Mouse (Mus musculus) megakaryocyte, adult 5-6 weeks (primary cell): ENCODE data around the gene Guca2b. TPM values are rescaled to one million over a fixed set of nuclear protein-coding genes. Genes with fewer than 3 reads are reported as not detected.

ENCODE experiments used
- ATAC-seq: 2 replicates; pipeline ENCODE4 v1.8.0; 2016; ENCODE audit warnings: mild to moderate bottlenecking, inconsistent platforms; ENCODE audit not compliant: poor library complexity, severe bottlenecking
- total RNA-seq, 2 experiments: library from RNA; stranded (forward) in 1 of 2; stranded (reverse) in 1 of 2; fragments of 153-499, 151-499 nt in 1 of 2; fragments of 221-1000, 200-1000 nt in 1 of 2; gene quantifications; 2 replicates each; pipeline versions ENCODE4 v1.2.3 to v1.2.4; 2015 to 2017

Gene Guca2b
- total RNA-seq, 2 experiments from 2014 or later = not detected

DNA sequence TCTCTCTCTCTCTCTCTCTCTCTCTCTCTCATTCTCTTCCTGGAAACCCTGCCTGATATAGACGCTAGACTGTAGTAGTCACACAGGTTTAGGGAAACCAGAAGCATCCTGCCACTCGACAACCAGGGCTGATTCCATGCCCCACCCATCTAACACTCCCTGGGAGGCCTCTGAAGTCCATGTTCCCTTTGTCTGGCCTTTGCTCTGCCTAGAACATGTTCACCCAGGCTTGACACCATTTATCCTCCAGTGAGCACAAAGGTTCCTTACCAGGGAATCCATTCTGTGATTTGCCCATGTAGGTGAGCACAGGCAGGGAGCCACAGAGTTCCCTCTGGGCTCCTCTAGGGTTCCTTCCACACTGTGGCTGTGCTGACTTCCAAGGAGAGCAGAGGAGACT lies 508 bp downstream of the Guca2b start:
- no peak for ATAC-seq

GRCm38 (mm10) chr4:119657011-119657410 lies 1.7 kb downstream of the Guca2b start:
- no peak for ATAC-seq

DNA sequence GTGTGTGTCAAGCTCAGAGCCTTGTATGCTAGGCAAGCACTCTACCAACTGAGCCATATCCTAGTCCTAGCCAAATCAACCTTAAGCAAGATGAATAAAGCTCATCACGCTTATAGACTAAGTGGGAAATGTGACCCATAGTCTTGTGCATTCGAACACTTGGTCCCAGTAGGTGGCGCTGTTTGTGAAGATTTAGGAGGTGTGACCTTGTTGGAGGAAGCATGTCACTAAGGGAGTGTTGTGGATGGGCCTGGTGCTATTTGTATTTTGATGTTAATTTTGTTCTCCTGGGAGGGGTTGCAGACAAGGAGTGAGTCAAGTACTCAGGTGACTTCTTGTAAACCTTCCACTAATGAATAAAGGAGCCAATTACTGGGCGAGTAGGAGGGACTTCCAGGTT lies 16.1 kb downstream of the Guca2b start:
- no peak for ATAC-seq

GRCm38 (mm10) chr4:119638656-119639055 lies 20.1 kb downstream of the Guca2b start:
- ATAC-seq = no peak

DNA sequence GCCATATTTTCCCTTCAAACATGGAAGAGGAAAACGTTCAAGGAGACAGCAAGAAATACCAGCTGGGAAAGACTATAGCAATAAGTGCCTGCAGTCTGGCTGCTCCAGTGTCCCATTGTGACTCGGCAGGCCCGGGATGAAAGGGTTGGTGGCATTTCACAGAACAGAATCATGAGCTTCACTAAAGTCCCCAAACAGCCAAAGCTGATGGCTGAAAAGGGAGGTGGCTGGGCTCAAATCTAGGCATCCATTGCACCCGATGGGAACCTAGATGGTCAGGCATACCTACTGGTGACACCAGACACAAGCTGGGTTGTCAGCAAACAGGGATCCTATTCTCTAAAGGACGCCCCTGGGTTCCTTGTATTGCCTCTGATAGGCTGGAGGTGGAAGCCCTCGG lies 20.8 kb downstream of the Guca2b start:
- no peak for ATAC-seq

DNA sequence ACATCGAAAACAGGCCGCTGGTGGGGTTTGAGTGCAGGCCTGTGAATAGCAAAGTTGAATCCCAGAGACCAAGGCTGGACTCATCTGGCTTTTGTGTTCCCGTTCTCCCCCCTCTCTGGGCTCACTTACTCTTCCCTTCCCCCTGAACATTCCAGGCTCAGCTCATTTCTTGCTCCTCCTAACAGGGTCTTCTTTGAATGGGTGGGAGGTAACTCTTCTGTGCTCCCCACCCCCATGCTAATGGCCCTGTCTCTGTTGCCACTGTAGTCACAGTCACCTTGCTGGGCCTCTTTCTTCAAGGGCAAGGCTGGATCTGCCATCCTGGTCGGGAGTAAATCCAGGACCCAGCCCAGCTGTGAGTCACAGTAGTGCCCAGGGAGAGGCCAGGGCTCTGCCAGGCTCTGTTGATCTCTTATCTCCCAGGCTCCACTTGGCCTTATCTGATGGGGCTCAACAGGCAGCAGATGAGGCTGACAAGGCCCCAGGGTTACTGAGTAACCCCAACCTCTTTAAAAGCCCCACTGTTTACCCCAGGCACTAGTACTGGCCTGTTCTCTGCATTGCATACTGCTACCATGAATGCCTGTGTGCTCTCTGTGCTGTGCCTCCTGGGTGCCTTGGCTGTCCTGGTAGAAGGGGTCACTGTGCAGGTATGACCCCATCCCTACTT lies 21.4 kb downstream of the Guca2b start, which contains the start of gene Guca2a:
Guca2a (plus strand) TSS at position 529 of the 670 bp plus-strand sequence.
- no peak for ATAC-seq

- ATAC-seq = no peak
Observed at GRCm38 (mm10) chr4:119636731-119637130, 22.0 kb downstream of the Guca2b start.

DNA sequence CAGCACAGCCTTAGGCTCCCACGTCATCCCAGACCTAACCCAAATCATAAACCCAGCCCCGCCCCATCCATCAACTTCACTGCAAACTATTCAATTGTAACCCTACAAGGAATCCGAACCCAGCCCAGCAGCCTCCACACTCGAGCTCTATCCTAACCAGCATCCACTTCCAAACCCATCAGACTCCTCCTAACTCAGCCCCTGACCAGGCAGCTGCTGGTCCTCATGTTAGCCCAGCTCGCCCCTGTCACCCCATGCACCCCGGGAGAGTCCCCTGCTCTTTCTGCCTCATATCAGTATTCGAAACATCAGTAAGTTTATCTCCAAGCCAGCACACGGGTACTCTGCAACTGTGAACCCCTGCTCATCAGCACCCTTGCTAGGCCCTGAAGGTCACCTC lies 23.1 kb downstream of the Guca2b start:
- no peak for ATAC-seq

DNA sequence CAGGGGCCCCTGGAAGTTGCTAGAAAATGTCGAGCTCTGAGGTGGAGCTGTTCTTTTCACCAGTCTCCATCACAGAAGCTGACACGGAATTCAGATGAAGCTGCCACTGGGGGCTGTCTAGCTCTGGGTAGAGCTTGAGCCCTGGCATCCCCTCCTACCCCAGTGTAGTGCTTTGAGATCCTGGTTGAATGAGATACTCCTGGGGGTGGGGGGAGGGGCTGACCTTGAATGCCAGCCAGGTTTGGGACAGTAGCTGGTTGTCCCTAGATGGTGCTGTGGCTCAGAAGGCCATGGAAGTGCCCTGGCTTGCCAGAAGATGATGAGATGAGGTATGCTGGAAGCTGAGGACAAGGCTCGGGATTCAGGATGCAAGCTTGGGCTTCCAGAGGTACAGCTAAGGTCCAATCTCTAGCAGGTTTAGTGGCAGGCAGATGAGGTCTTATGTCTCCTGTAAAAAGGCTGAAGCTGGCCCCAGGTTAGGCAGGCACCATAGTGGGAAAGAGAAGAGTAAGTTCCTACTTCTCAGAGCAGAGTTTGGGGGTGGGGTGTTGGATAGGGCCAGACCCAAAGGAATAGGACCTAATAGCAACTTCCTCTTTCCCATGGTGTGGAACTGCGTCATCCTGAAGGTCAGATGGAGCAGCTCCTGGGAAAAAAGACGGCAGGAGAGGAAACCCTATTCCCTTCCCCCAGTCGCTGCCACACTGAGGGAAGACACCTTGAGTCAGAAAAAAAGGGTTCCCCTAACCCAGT lies 23.7 kb downstream of the Guca2b start:
- ATAC-seq = no peak

- no peak for ATAC-seq
Observed at GRCm38 (mm10) chr4:119633948-119634347, 24.8 kb downstream of the Guca2b start.

- no peak for ATAC-seq
Observed at GRCm38 (mm10) chr4:119633342-119633741, 25.4 kb downstream of the Guca2b start.

DNA sequence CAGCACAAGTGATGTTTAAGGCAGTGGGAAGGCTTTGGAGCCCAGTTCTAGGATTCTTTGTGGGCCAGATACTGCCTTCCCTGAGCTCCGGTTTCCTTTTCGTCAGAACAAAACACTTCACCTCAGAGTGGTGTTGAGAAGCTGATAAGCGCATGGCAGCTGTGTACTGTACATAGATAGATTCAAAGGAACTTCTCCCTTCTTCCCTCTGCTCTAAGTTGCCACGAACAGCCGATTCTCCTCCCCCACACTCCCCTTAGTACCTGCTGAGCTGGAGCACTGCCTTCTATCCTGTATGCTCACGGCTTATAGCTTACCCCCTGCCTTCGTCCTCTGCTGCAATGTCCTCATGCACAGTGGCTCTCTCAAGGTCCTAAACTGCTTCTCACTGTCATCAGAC lies 26.0 kb downstream of the Guca2b start:
- ATAC-seq = no peak

DNA sequence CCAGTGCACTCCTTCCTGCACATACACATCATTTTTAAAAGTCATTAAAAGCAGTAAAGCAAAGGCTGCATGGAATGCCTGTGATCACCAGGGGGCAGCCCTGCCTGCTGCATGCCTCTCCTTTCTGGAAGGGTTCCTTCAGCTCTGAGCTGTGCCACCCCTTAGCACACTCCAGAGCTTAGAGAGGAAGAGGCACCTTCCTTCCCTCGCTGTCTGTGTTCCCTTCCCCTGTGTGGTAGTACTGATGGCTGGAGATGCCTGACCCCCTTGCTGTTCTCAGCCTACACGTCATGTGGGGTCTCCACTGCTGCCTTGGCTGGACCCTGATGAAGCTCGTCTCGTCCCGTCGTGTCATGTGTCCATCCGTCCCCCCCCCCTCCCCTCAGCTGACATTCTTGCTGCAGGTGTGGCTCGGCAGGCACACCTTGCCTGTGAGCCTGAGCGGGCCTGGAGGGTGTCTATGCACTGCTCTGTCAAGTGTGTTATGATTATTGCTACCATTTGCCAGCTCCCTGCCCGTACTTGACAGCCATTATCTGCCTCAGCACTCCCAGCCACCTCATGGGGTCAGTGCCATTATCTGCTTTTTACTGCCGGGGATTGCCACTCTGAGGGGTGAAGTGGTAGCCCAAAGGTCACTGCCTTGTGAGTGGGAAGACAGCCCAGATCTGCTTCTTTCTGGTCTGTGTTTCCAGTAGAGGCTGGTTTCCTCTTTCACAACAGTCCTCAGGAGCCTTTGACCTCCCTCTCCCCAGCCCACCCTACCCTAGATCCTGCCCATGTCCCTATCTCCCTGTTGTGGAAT lies 27.4 kb downstream of the Guca2b start:
- ATAC-seq = peak; percentile 43; the same call in 1 of the 2 replicates

GRCm38 (mm10) chr4:119628363-119628762 lies 30.4 kb downstream of the Guca2b start:
- peak; percentile 67 for ATAC-seq

DNA sequence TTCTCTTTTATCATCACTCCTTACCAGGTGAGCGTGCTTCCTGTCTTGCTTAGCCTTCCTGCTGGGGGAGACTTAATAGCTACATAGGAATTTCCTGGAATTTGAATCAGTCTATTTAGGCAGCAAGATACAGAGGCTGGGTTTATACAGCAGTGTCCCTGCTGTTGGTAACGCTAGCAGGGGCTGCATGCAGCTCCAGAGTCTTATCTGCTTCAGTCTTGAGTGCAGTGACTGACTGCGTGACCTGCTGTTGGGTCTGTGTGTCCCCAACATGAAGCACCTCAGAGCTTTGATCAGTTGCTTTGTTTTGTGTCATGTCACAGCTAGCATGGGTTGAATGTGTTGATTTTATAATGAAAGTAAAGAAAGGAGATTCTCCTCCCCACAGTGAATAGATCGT lies 31.4 kb downstream of the Guca2b start:
- no peak for ATAC-seq

GRCm38 (mm10) chr4:119626876-119627275 lies 31.9 kb downstream of the Guca2b start:
- ATAC-seq = no peak

GRCm38 (mm10) chr4:119626081-119626645 lies 32.6 kb downstream of the Guca2b start:
- no peak for ATAC-seq

GRCm38 (mm10) chr4:119614724-119615123 lies 44.0 kb downstream of the Guca2b start:
- no peak for ATAC-seq

DNA sequence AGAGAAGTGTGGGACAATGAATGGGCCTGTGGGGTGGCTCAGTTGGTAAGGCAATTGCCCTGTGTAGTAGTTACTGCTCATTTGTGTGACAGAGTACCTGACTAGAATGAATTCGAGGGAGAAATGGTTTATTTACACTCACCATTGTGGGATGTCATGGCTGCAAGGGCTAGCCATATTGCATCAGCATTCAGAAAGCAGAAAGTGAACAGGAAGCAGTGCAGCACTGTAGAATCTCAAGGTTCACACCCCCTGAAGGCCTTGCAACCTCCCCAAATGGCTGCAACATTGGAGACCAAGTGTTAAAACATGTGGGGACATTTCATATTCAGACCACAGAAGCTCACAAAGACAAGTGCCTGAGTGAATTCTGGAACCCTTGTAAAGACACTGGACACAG lies 44.7 kb downstream of the Guca2b start:
- ATAC-seq = peak; percentile 65

GRCm38 (mm10) chr4:119609488-119609887 lies 49.3 kb downstream of the Guca2b start:
- ATAC-seq = peak; percentile 91
